Mouse (Mus musculus): ENCODE measurements around the gene St3gal3. TPM values are rescaled to one million over a fixed set of nuclear protein-coding genes. Genes with fewer than 3 reads are reported as not detected.

St3gal3 gene
- polyA plus RNA-seq, 1 experiment from 2014 or later = 5.5 TPM

GRCm38 (mm10) chr4:118105256-118106053 is 29.3 kb downstream of the St3gal3 start:
- Histone ChIP-seq H3K4me1 (replicated peaks; ENCODE audit: control insufficient read depth, insufficient read depth, low read length) (no peaks in the 10 kb centered on the region), H3K27ac (ENCODE audit: low read depth, low read length) (no peak overlapping the region), H3K36me3 (ENCODE audit: control insufficient read depth, insufficient read depth, low read length) (no peaks in the 10 kb centered on the region), H3K4me3 (ENCODE audit: low read depth, low read length) (no peak overlapping the region), H3K27me3 (ENCODE audit: control insufficient read depth, insufficient read depth, low read length) (no peaks in the 10 kb centered on the region), H3K9me3 (ENCODE audit: control insufficient read depth, low read length) (no peaks in the 10 kb centered on the region), H3K9ac (ENCODE audit: low read depth, low read length) (no peak overlapping the region), H3K4me2 (replicated peaks; ENCODE audit: low read depth, low read length) (no peak overlapping the region)
- DNase-seq (ENCODE audit: low spot score) (no peak), ATAC-seq (ENCODE audit: low FRiP score) (no peak)
- whole genome bisulfite sequencing = 98% methylated on average over 3 of the region's 3 CpGs

GRCm38 (mm10) chr4:118103280-118103830 is 31.4 kb downstream of the St3gal3 start:
- Histone ChIP-seq H3K27me3 (ENCODE audit: control insufficient read depth, insufficient read depth, low read length) (no peaks in the 10 kb centered on the region), H3K36me3 (ENCODE audit: control insufficient read depth, insufficient read depth, low read length) (no peaks in the 10 kb centered on the region), H3K9me3 (ENCODE audit: control insufficient read depth, low read length) (no peaks in the 10 kb centered on the region), H3K9ac (ENCODE audit: low read depth, low read length) (no peak overlapping the region), H3K27ac (ENCODE audit: low read depth, low read length) (no peak overlapping the region), H3K4me3 (ENCODE audit: low read depth, low read length) (no peak overlapping the region), H3K4me2 (replicated peaks; ENCODE audit: low read depth, low read length) (no peak overlapping the region), H3K4me1 (replicated peaks; ENCODE audit: control insufficient read depth, insufficient read depth, low read length) (no peaks in the 10 kb centered on the region)
- ATAC-seq (ENCODE audit: low FRiP score) (no peak), DNase-seq (ENCODE audit: low spot score) (no peak)
- 83% methylated on average over 8 of the region's 8 CpGs for WGBS

- H3K27me3 ChIP-seq (ENCODE audit: control insufficient read depth, insufficient read depth, low read length) = no peaks in the 10 kb centered on the region
- no peak for ATAC-seq (ENCODE audit: low FRiP score)
- no peak for DNase-seq (ENCODE audit: low spot score)
Observed at GRCm38 (mm10) chr4:118101497-118101896, 33.2 kb downstream of the St3gal3 start.

GRCm38 (mm10) chr4:118099637-118100364 is 34.9 kb downstream of the St3gal3 start:
- no peak overlapping the region for H3K4me2 ChIP-seq (replicated peaks; ENCODE audit: low read depth, low read length)
- ATAC-seq (ENCODE audit: low FRiP score) = no peak
- DNase-seq (ENCODE audit: low spot score) = no peak
- no peaks in the 10 kb centered on the region for H3K9me3 ChIP-seq (ENCODE audit: control insufficient read depth, low read length)
- no peak overlapping the region for H3K27ac ChIP-seq (ENCODE audit: low read depth, low read length)
- H3K36me3 ChIP-seq (ENCODE audit: control insufficient read depth, insufficient read depth, low read length) = no peaks in the 10 kb centered on the region
- no peaks in the 10 kb centered on the region for H3K4me1 ChIP-seq (replicated peaks; ENCODE audit: control insufficient read depth, insufficient read depth, low read length)
- no peak overlapping the region for H3K4me3 ChIP-seq (ENCODE audit: low read depth, low read length)
- WGBS = 93% methylated on average over 8 of the region's 8 CpGs
- H3K9ac ChIP-seq (ENCODE audit: low read depth, low read length) = no peak overlapping the region
- no peaks in the 10 kb centered on the region for H3K27me3 ChIP-seq (ENCODE audit: control insufficient read depth, insufficient read depth, low read length)

More at GRCm38 (mm10) chr4:118101497-118101896, 33.2 kb downstream of the St3gal3 start:
- Histone ChIP-seq H3K27ac (ENCODE audit: low read depth, low read length) (no peak overlapping the region), H3K9ac (ENCODE audit: low read depth, low read length) (no peak overlapping the region), H3K9me3 (ENCODE audit: control insufficient read depth, low read length) (no peaks in the 10 kb centered on the region), H3K4me2 (replicated peaks; ENCODE audit: low read depth, low read length) (no peak overlapping the region), H3K36me3 (ENCODE audit: control insufficient read depth, insufficient read depth, low read length) (no peaks in the 10 kb centered on the region), H3K4me3 (ENCODE audit: low read depth, low read length) (no peak overlapping the region), H3K4me1 (replicated peaks; ENCODE audit: control insufficient read depth, insufficient read depth, low read length) (no peaks in the 10 kb centered on the region)
- 95% methylated on average over 6 of the region's 6 CpGs for WGBS

- WGBS = 93% methylated on average over 6 of the region's 6 CpGs
- no peaks in the 10 kb centered on the region for H3K27me3 ChIP-seq (ENCODE audit: control insufficient read depth, insufficient read depth, low read length)
- ATAC-seq (ENCODE audit: low FRiP score) (no peak), DNase-seq (ENCODE audit: low spot score) (no peak)
- H3K9ac ChIP-seq (ENCODE audit: low read depth, low read length) = no peak overlapping the region
- no peak overlapping the region for H3K4me2 ChIP-seq (replicated peaks; ENCODE audit: low read depth, low read length)
- no peaks in the 10 kb centered on the region for H3K36me3 ChIP-seq (ENCODE audit: control insufficient read depth, insufficient read depth, low read length)
- no peaks in the 10 kb centered on the region for H3K4me1 ChIP-seq (replicated peaks; ENCODE audit: control insufficient read depth, insufficient read depth, low read length)
- H3K4me3 ChIP-seq (ENCODE audit: low read depth, low read length) = no peak overlapping the region
- no peak overlapping the region for H3K27ac ChIP-seq (ENCODE audit: low read depth, low read length)
- H3K9me3 ChIP-seq (ENCODE audit: control insufficient read depth, low read length) = no peaks in the 10 kb centered on the region
Observed at GRCm38 (mm10) chr4:118098571-118098970, 36.1 kb downstream of the St3gal3 start.

GRCm38 (mm10) chr4:118096069-118096468 is 38.6 kb downstream of the St3gal3 start:
- no peak for ATAC-seq (ENCODE audit: low FRiP score)
- no peaks in the 10 kb centered on the region for H3K4me1 ChIP-seq (replicated peaks; ENCODE audit: control insufficient read depth, insufficient read depth, low read length)
- WGBS = 86% methylated on average over 6 of the region's 6 CpGs

GRCm38 (mm10) chr4:118092784-118093457 is 41.8 kb downstream of the St3gal3 start:
- Histone ChIP-seq H3K27me3 (ENCODE audit: control insufficient read depth, insufficient read depth, low read length) (no peaks in the 10 kb centered on the region), H3K4me3 (ENCODE audit: low read depth, low read length) (no peak overlapping the region), H3K4me2 (replicated peaks; ENCODE audit: low read depth, low read length) (no peak overlapping the region), H3K9ac (ENCODE audit: low read depth, low read length) (no peak overlapping the region), H3K27ac (ENCODE audit: low read depth, low read length) (no peak overlapping the region), H3K36me3 (ENCODE audit: control insufficient read depth, insufficient read depth, low read length) (no peaks in the 10 kb centered on the region), H3K9me3 (ENCODE audit: control insufficient read depth, low read length) (no peaks in the 10 kb centered on the region), H3K4me1 (replicated peaks; ENCODE audit: control insufficient read depth, insufficient read depth, low read length) (no peaks in the 10 kb centered on the region)
- 94% methylated on average over 11 of the region's 11 CpGs for WGBS
- no peak for DNase-seq (ENCODE audit: low spot score)
- no peak for ATAC-seq (ENCODE audit: low FRiP score)

More at GRCm38 (mm10) chr4:118096069-118096468, 38.6 kb downstream of the St3gal3 start:
- Histone ChIP-seq H3K4me3 (ENCODE audit: low read depth, low read length) (no peak overlapping the region), H3K27me3 (ENCODE audit: control insufficient read depth, insufficient read depth, low read length) (no peaks in the 10 kb centered on the region), H3K9me3 (ENCODE audit: control insufficient read depth, low read length) (no peaks in the 10 kb centered on the region), H3K36me3 (ENCODE audit: control insufficient read depth, insufficient read depth, low read length) (no peaks in the 10 kb centered on the region), H3K4me2 (replicated peaks; ENCODE audit: low read depth, low read length) (no peak overlapping the region), H3K27ac (ENCODE audit: low read depth, low read length) (no peak overlapping the region), H3K9ac (ENCODE audit: low read depth, low read length) (no peak overlapping the region)
- DNase-seq (ENCODE audit: low spot score) = no peak

- Histone ChIP-seq H3K9me3 (ENCODE audit: control insufficient read depth, low read length) (no peaks in the 10 kb centered on the region), H3K4me1 (replicated peaks; ENCODE audit: control insufficient read depth, insufficient read depth, low read length) (no peaks in the 10 kb centered on the region), H3K4me2 (replicated peaks; ENCODE audit: low read depth, low read length) (no peak overlapping the region), H3K9ac (ENCODE audit: low read depth, low read length) (no peak overlapping the region), H3K27ac (ENCODE audit: low read depth, low read length) (no peak overlapping the region), H3K4me3 (ENCODE audit: low read depth, low read length) (no peak overlapping the region), H3K27me3 (ENCODE audit: control insufficient read depth, insufficient read depth, low read length) (no peaks in the 10 kb centered on the region), H3K36me3 (ENCODE audit: control insufficient read depth, insufficient read depth, low read length) (no peaks in the 10 kb centered on the region)
- ATAC-seq (ENCODE audit: low FRiP score) = no peak
- DNase-seq (ENCODE audit: low spot score) = no peak
- WGBS = 91% methylated on average over 11 of the region's 11 CpGs
Observed at GRCm38 (mm10) chr4:118090449-118090848, 44.3 kb downstream of the St3gal3 start.
